Mouse (Mus musculus) kidney, embryonic 15.5 days (tissue): Measurements from ENCODE around the gene D330045A20Rik. TPM values are rescaled to one million over a fixed set of nuclear protein-coding genes. Genes with fewer than 3 reads are reported as not detected.

Source experiments
- ATAC-seq: fragments of 200-750 bp; cut with Nextera tagmentation; replicated peaks from 2 replicates; pipeline ENCODE4 v1.8.0; 2017; ENCODE audit warnings: moderate TSS enrichment; ENCODE audit not compliant: low FRiP score
- H3K27ac ChIP-seq: fragments of 300-500 bp; sonication (generic); 2 replicates; pipeline ENCODE4 v1.5.1; 2015; ENCODE audit warnings: mild to moderate bottlenecking, inconsistent platforms
- H3K27me3 ChIP-seq: fragments of 300-500 bp; sonication (generic); 2 replicates; pipeline ENCODE4 v1.6.1; 2015; ENCODE audit warnings: inconsistent platforms
- H3K36me3 ChIP-seq: fragments of 300-500 bp; sonication (generic); 2 replicates; pipeline ENCODE4 v1.6.1; 2015; ENCODE audit warnings: inconsistent platforms
- H3K4me1 ChIP-seq: fragments of 300-500 bp; sonication (generic); 2 replicates; pipeline ENCODE4 v1.6.1; 2015; ENCODE audit warnings: inconsistent platforms
- H3K4me2 ChIP-seq: fragments of 300-500 bp; sonication (generic); 2 replicates; pipeline ENCODE4 v1.6.1; 2015; ENCODE audit warnings: moderate library complexity, mild to moderate bottlenecking, inconsistent platforms
- H3K4me3 ChIP-seq: fragments of 300-500 bp; sonication (generic); replicated peaks from 2 replicates; pipeline ENCODE4 v1.5.1; 2015; ENCODE audit warnings: mild to moderate bottlenecking, inconsistent platforms
- H3K9ac ChIP-seq: fragments of 300-500 bp; sonication (generic); 2 replicates; pipeline ENCODE4 v1.6.1; 2015; ENCODE audit warnings: mild to moderate bottlenecking, inconsistent platforms
- H3K9me3 ChIP-seq: fragments of 300-500 bp; sonication (generic); replicated peaks from 2 replicates; pipeline ENCODE4 v1.6.1; 2016; ENCODE audit warnings: inconsistent platforms
- WGBS: fragments of 180-500 bp; shearing (Covaris S2); methylation state at CpG from one replicate; pipeline ENCODE4 v1.1.7; 2015; ENCODE audit warnings: mixed read lengths; 5-methylcytosine and 5-hydroxymethylcytosine counted together
- polyA plus RNA-seq: library from polyadenylated mRNA; unstranded; fragments of >200 nt; fragmentation: Nextera tagmentation; extraction: Ambion mirVana; gene quantifications from 2 replicates; pipeline ENCODE4 v1.2.1, GENCODE M21; 2015

The D330045A20Rik gene
- polyA plus RNA-seq, 1 experiment from 2014 or later: 1.9 TPM

DNA sequence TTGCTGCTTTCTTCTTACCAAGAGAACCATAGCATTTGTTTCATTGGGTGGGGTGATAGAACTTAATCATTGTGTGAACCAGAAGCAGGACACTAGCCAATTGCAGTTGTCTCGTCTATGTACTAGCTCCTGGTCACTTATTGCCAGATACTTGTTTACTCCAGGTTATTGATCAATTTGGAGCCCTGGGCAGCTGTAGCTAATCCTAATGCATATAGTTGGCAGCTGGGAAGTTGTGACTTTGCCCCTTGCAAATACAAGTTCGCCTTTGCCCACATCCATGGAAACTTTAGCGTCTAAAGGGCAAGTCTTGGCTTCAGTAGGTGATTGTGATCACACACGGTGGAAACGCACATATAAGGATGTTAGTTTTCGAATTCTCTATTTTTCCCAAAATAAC lies 116.2 kb downstream of the D330045A20Rik start:
- ATAC-seq: no peak
- H3K36me3 ChIP-seq: no peaks in the 10 kb centered on the region
- H3K4me3 ChIP-seq: no peak overlapping the region
- H3K9me3 ChIP-seq: no peaks in the 10 kb centered on the region
- H3K4me1 ChIP-seq: no peaks in the 10 kb centered on the region
- H3K27me3 ChIP-seq: peaks cover 24% of the 10 kb centered on the region
- H3K27ac ChIP-seq: no peak overlapping the region
- 82% methylated on average over 6 of the region's 6 CpGs for WGBS
- H3K4me2 ChIP-seq: no peak overlapping the region
- no peak overlapping the region for H3K9ac ChIP-seq

Other genes with a start within 250 kb of the D330045A20Rik start
- 0.13 TPM in 1 of 2 replicates, not detected in the other for gene Trap1a, start 146.7 kb upstream of the D330045A20Rik start, polyA plus RNA-seq
- gene Rnf128, start 82.9 kb downstream of the D330045A20Rik start, polyA plus RNA-seq: 35.9 and 38.5 TPM in 2 replicates
- gene Tbc1d8b, start 204.6 kb downstream of the D330045A20Rik start, polyA plus RNA-seq: 3.0 and 3.3 TPM in 2 replicates
- 0.28 TPM in 1 of 2 replicates, not detected in the other for gene Gm15013, start 234.1 kb downstream of the D330045A20Rik start, polyA plus RNA-seq